24 mouse cellular contexts compared by ENCODE assay signal in the genomic region with DNA sequence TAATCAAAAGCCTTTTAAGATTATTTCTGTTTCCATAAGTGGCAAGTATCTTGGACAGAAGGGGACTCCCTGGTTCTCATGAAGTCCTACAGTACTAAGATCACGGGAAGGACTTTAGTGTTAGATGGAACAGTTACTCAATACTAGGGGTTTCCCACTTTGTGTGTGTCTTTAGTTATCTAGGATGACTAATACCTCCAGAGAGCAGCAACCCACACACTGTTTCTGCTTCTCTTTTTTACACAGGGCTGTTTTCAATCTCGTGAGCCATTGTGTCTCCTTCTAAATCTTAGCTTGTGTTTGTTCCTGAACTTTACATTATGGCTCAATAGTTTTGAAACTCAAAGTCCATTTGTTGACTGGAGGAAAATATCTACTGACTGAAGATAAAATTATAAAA.
"Had no signal": no experiment of that assay in that cellular context is flagged by ENCODE, and none has a peak within 500 bp of the region (broad histone marks: within the 10 kb centered on the region; RNA-seq: fewer than 3 reads in every experiment).

No protein-coding gene starts in this region.

- H3K27ac ChIP-seq: embryonic facial prominence, embryonic 10.5 days; embryonic facial prominence, embryonic 12.5 days; embryonic facial prominence, embryonic 13.5 days; embryonic facial prominence, embryonic 15.5 days; forebrain, embryonic 10.5 days; forebrain, embryonic 12.5 days; forebrain, embryonic 13.5 days; forebrain, embryonic 15.5 days; gastrocnemius, adult 2 months; heart, adult 2 months had no signal

- H3K36me3 ChIP-seq: embryonic facial prominence, embryonic 10.5 days; embryonic facial prominence, embryonic 12.5 days; embryonic facial prominence, embryonic 13.5 days; embryonic facial prominence, embryonic 15.5 days; forebrain, embryonic 10.5 days; forebrain, embryonic 12.5 days; forebrain, embryonic 15.5 days had no signal

- H3K4me1 ChIP-seq: embryonic facial prominence, embryonic 10.5 days; embryonic facial prominence, embryonic 12.5 days; embryonic facial prominence, embryonic 13.5 days; embryonic facial prominence, embryonic 15.5 days; forebrain, embryonic 10.5 days; forebrain, embryonic 12.5 days; forebrain, embryonic 13.5 days; forebrain, embryonic 15.5 days had no signal

- DNase-seq: cerebellum, adult 9-10 months; cerebellum, adult 9-11 months; cerebellum, postnatal 10 days; cerebellum, postnatal 14 days; cerebellum, postnatal 25 days; cerebellum, postnatal 36 days; embryo, embryonic 11 days; forebrain, postnatal 0 days; gastrocnemius, adult 2 months; gastrocnemius, postnatal 10 days; gastrocnemius, postnatal 14 days; gastrocnemius, postnatal 25 days; gastrocnemius, postnatal 36 days; heart, adult 18-20 months; heart, adult 2 months had no signal

- H3K4me3 ChIP-seq: embryonic facial prominence, embryonic 10.5 days; embryonic facial prominence, embryonic 12.5 days; embryonic facial prominence, embryonic 13.5 days; embryonic facial prominence, embryonic 15.5 days; erythroblast, embryonic 14.5 days; forebrain, embryonic 10.5 days; forebrain, embryonic 12.5 days; forebrain, embryonic 13.5 days; forebrain, embryonic 15.5 days; gastrocnemius, adult 2 months; heart, adult 2 months had no signal

- H3K9ac ChIP-seq: embryonic facial prominence, embryonic 12.5 days; embryonic facial prominence, embryonic 13.5 days; embryonic facial prominence, embryonic 15.5 days; forebrain, embryonic 12.5 days; forebrain, embryonic 13.5 days; forebrain, embryonic 15.5 days; forebrain, postnatal 0 days had no signal

- H3K4me2 ChIP-seq: embryonic facial prominence, embryonic 12.5 days; embryonic facial prominence, embryonic 13.5 days; embryonic facial prominence, embryonic 15.5 days; forebrain, embryonic 12.5 days; forebrain, embryonic 13.5 days; forebrain, embryonic 15.5 days had no signal

- H3K9me3 ChIP-seq: embryonic facial prominence, embryonic 10.5 days; embryonic facial prominence, embryonic 12.5 days; embryonic facial prominence, embryonic 13.5 days; embryonic facial prominence, embryonic 15.5 days; forebrain, embryonic 10.5 days; forebrain, embryonic 12.5 days; forebrain, embryonic 13.5 days; forebrain, embryonic 15.5 days had no signal

- H3K27me3 ChIP-seq: embryonic facial prominence, embryonic 12.5 days; embryonic facial prominence, embryonic 13.5 days; embryonic facial prominence, embryonic 15.5 days; forebrain, embryonic 12.5 days; forebrain, embryonic 13.5 days; forebrain, embryonic 15.5 days had no signal
